Mouse (Mus musculus) hematopoietic stem cell, adult 5-6 weeks (primary cell): ENCODE results near the gene Ifi35. TPM values are rescaled to one million over a fixed set of nuclear protein-coding genes. Genes with fewer than 3 reads are reported as not detected.

ENCODE experiments used
- ATAC-seq, 2 experiments: fragments of 125-278 bp in 1 of 2; replicated peaks in 1 of 2; 2 replicates each; pipeline ENCODE4 v1.8.0; 2016 to 2017; ENCODE audit warnings: inconsistent platforms in 2 of 2, mild to moderate bottlenecking in 2 of 2, moderate number of reproducible peaks in 2 of 2, low read depth in 1 of 2, moderate TSS enrichment in 1 of 2; ENCODE audit not compliant: low FRiP score in 2 of 2, poor library complexity in 2 of 2, severe bottlenecking in 2 of 2, insufficient read depth in 1 of 2, low TSS enrichment in 1 of 2
- total RNA-seq: library from RNA; stranded (forward); fragments of 172-1452, 232-1000 nt; gene quantifications from 2 replicates; pipeline ENCODE4 v1.2.3, GENCODE M21; 2017

Gene Ifi35
- total RNA-seq, 1 experiment from 2014 or later, result 37.2 TPM

- no peak for ATAC-seq
Measured at GRCm38 (mm10) chr11:101479171-101479635, 31.0 kb downstream of the Ifi35 start.

- no peak for ATAC-seq
Measured at GRCm38 (mm10) chr11:101480912-101481311, 32.7 kb downstream of the Ifi35 start.

- ATAC-seq, result no peak
Measured at GRCm38 (mm10) chr11:101483804-101484203, 35.6 kb downstream of the Ifi35 start.

- ATAC-seq, result no peak
Measured at GRCm38 (mm10) chr11:101484245-101484644, 36.0 kb downstream of the Ifi35 start.

- ATAC-seq, result no peak
Measured at GRCm38 (mm10) chr11:101484814-101485213, 36.6 kb downstream of the Ifi35 start.

GRCm38 (mm10) chr11:101485509-101486028, 37.4 kb downstream of the Ifi35 start:
- peak in 1 of 2 experiments; percentile 62; a peak in 2 of 4 replicates for ATAC-seq

GRCm38 (mm10) chr11:101486126-101486525, 37.9 kb downstream of the Ifi35 start:
- no peak for ATAC-seq

GRCm38 (mm10) chr11:101506269-101506780, 58.1 kb downstream of the Ifi35 start:
- ATAC-seq, result no peak

- no peak for ATAC-seq
Measured at GRCm38 (mm10) chr11:101507090-101507489, 58.9 kb downstream of the Ifi35 start.

Other genes with a start within 250 kb of the Ifi35 start
- 38.1 and 45.0 TPM in 2 replicates for gene Ezh1, start 221.9 kb upstream of the Ifi35 start, total RNA-seq
- gene Ramp2, start 202.4 kb upstream of the Ifi35 start, total RNA-seq, result 6.9 TPM in 1 of 2 replicates, not detected in the other
- gene Vps25, start 194.7 kb upstream of the Ifi35 start, total RNA-seq, result 55.0 and 59.3 TPM in 2 replicates
- 0.63 TPM in 1 of 2 replicates, not detected in the other for gene Wnk4, start 187.8 kb upstream of the Ifi35 start, total RNA-seq
- gene Cntd1, start 169.4 kb upstream of the Ifi35 start, total RNA-seq, result 1.3 and 2.4 TPM in 2 replicates
- gene Coa3, start 169.3 kb upstream of the Ifi35 start, total RNA-seq, result 24.6 and 33.0 TPM in 2 replicates
- gene Becn1, start 146.1 kb upstream of the Ifi35 start, total RNA-seq, result 139 and 177 TPM in 2 replicates
- 101 and 128 TPM in 2 replicates for gene Psme3, start 132.2 kb upstream of the Ifi35 start, total RNA-seq
- gene Aoc2, start 123.3 kb upstream of the Ifi35 start, total RNA-seq, result 1.1 and 2.6 TPM in 2 replicates
- gene Aoc3, start 117.8 kb upstream of the Ifi35 start, total RNA-seq, result 0.10 TPM in 1 of 2 replicates, not detected in the other
- not detected in 2 replicates for gene G6pc, start 80.8 kb upstream of the Ifi35 start, total RNA-seq
- gene Aarsd1, start 30.8 kb upstream of the Ifi35 start, total RNA-seq, result 46.5 and 52.0 TPM in 2 replicates
- gene Gm27029, start 23.6 kb upstream of the Ifi35 start, total RNA-seq, result 1.6 TPM in 1 of 2 replicates, not detected in the other
- 4.8 and 7.0 TPM in 2 replicates for gene Rundc1, start 23.3 kb upstream of the Ifi35 start, total RNA-seq
- gene Ptges3l, start 23.1 kb upstream of the Ifi35 start, total RNA-seq, result 1.0 TPM in 1 of 2 replicates, not detected in the other
- gene Rpl27, start 6.1 kb upstream of the Ifi35 start, total RNA-seq, result 2,436 and 4,983 TPM in 2 replicates
- gene Rnd2, start 16.6 kb downstream of the Ifi35 start, total RNA-seq, result 5.3 and 5.8 TPM in 2 replicates
- gene Vat1, start 17.8 kb downstream of the Ifi35 start, total RNA-seq, result 22.9 and 29.3 TPM in 2 replicates
- gene Brca1, start 103.5 kb downstream of the Ifi35 start, total RNA-seq, result 38.6 and 42.1 TPM in 2 replicates
- 85.9 and 90.5 TPM in 2 replicates for gene Nbr1, start 103.7 kb downstream of the Ifi35 start, total RNA-seq
- 2.6 and 3.9 TPM in 2 replicates for gene Tmem106a, start 133.8 kb downstream of the Ifi35 start, total RNA-seq
- gene Gm11634, start 150.8 kb downstream of the Ifi35 start, total RNA-seq, result not detected in 2 replicates
- 10.3 and 20.6 TPM in 2 replicates for gene Rdm1, start 178.8 kb downstream of the Ifi35 start, total RNA-seq
- 0.88 and 2.5 TPM in 2 replicates for gene Arl4d, start 217.1 kb downstream of the Ifi35 start, total RNA-seq